Mouse (Mus musculus) neural tube, embryonic 14.5 days (tissue): ENCODE results near the gene Vps45. TPM values are rescaled to one million over a fixed set of nuclear protein-coding genes. Genes with fewer than 3 reads are reported as not detected.
"Not testable (repeated sequence)": the region's sequence is repeated elsewhere in the genome, so short reads cannot be mapped to it uniquely, and the experiment has no call there.

Experiments used
- ATAC-seq: fragments of 200-750 bp; cut with Nextera tagmentation; 2 replicates; pipeline ENCODE4 v1.8.0; 2017; ENCODE audit warnings: low read depth, mild to moderate bottlenecking, moderate TSS enrichment, moderate library complexity
- H3K27ac ChIP-seq: fragments of 300-500 bp; sonication (generic); 2 replicates; pipeline ENCODE4 v1.5.1; 2014; ENCODE audit warnings: low read depth, mild to moderate bottlenecking, control low read depth, low read length, moderate library complexity, mixed read lengths
- H3K27me3 ChIP-seq: fragments of 300-500 bp; sonication (generic); 2 replicates; pipeline ENCODE4 v1.6.1; 2014; ENCODE audit warnings: low read length; ENCODE audit not compliant: control insufficient read depth, insufficient read depth
- H3K36me3 ChIP-seq: fragments of 300-500 bp; sonication (generic); 2 replicates; pipeline ENCODE4 v1.6.1; 2014; ENCODE audit warnings: low read length, mixed read lengths; ENCODE audit not compliant: control insufficient read depth, insufficient read depth
- H3K4me1 ChIP-seq: fragments of 300-500 bp; sonication (generic); 2 replicates; pipeline ENCODE4 v1.6.1; 2014; ENCODE audit warnings: low read length; ENCODE audit not compliant: control insufficient read depth, insufficient read depth
- H3K4me2 ChIP-seq: fragments of 300-500 bp; sonication (generic); 2 replicates; pipeline ENCODE4 v1.6.1; 2014; ENCODE audit warnings: mild to moderate bottlenecking, low read depth, low read length, control low read depth
- H3K4me3 ChIP-seq: fragments of 300-500 bp; sonication (generic); 2 replicates; pipeline ENCODE4 v1.5.1; 2014; ENCODE audit warnings: low read depth, low read length, control low read depth, mixed read lengths
- H3K9ac ChIP-seq: fragments of 300-500 bp; sonication (generic); replicated peaks from 2 replicates; pipeline ENCODE4 v1.6.1; 2014; ENCODE audit warnings: low read depth, mild to moderate bottlenecking, control low read depth, low read length, mixed read lengths
- H3K9me3 ChIP-seq: fragments of 300-500 bp; sonication (generic); 2 replicates; pipeline ENCODE4 v1.6.1; 2016; ENCODE audit warnings: low read length; ENCODE audit not compliant: control insufficient read depth
- WGBS: fragments of 180-500 bp; shearing (Covaris S2); extraction: QIAGEN DNeasy Blood & Tissue Kit; methylation state at CpG from one replicate; pipeline ENCODE4 v1.1.7; 2014; 5-methylcytosine and 5-hydroxymethylcytosine counted together
- polyA plus RNA-seq: library from polyadenylated mRNA; unstranded; fragments of >200 nt; fragmentation: Nextera tagmentation; extraction: Ambion mirVana; gene quantifications from 2 replicates; pipeline ENCODE4 v1.2.1, GENCODE M21; 2014

Gene Vps45
- polyA plus RNA-seq, 1 experiment from 2014 or later: 45.6 TPM

DNA sequence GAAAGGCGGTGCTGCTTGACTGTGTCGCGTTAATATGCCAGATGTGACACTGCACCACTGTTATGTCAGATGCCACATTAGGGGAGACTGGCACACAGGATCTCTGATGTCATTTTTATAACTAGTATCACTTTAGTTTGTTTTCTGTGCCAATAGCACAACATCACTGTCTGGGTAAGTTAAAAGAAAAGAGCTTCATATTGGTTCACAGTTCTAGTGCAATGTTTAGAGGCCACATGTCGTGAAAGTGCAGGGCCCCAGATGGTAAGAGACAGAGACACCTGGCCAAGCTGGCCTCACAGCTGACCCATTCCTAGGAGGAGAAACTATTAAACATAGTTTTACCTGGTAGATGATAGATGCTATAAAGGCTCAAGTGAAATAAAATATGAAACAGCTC lies 7.1 kb downstream of the Vps45 start:
- no peak for ATAC-seq
- Histone ChIP-seq H3K4me3 (no peak overlapping the region), H3K4me1 (no peaks in the 10 kb centered on the region), H3K27me3 (no peaks in the 10 kb centered on the region), H3K4me2 (no peak overlapping the region), H3K27ac (no peak overlapping the region), H3K9ac (no peak overlapping the region), H3K36me3 (peaks cover 14% of the 10 kb centered on the region; the same call in 1 of the 2 replicates), H3K9me3 (no peaks in the 10 kb centered on the region)
- WGBS: 77% methylated on average over 4 of the region's 4 CpGs

DNA sequence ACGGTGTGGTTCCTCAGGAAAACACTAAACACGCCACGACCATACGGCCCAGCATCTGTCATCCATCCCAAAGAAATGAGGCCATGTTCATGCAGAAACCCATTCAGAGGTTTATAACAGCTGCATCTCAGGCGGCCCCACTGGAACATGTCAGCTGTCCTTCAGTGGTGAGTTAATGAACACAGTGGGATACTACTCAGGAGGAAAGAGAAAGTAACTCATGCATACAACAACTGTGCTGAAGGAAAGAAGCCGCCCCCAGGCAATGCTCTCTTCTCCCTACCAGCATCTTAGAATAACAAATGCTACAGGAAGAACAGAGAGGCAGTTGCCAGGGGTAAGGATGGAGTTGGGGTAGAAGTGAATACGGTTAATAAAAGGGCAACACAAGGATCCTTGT lies 7.5 kb downstream of the Vps45 start:
- Histone ChIP-seq H3K4me2 (no peak overlapping the region), H3K9ac (no peak overlapping the region), H3K4me3 (no peak overlapping the region), H3K9me3 (no peaks in the 10 kb centered on the region), H3K27me3 (no peaks in the 10 kb centered on the region), H3K27ac (no peak overlapping the region), H3K36me3 (peaks cover 17% of the 10 kb centered on the region), H3K4me1 (no peaks in the 10 kb centered on the region)
- WGBS: 72% methylated on average over 7 of the region's 7 CpGs
- ATAC-seq: no peak

GRCm38 (mm10) chr3:96044559-96044958 lies 13.7 kb downstream of the Vps45 start:
- not testable (repeated sequence) for H3K4me3 ChIP-seq, H3K4me1 ChIP-seq, ATAC-seq, H3K27me3 ChIP-seq, H3K4me2 ChIP-seq, H3K9me3 ChIP-seq, H3K9ac ChIP-seq, H3K27ac ChIP-seq
- WGBS: 87% methylated on average over 3 of the region's 3 CpGs
- peaks cover 24% of the 10 kb centered on the region for H3K36me3 ChIP-seq

GRCm38 (mm10) chr3:96043104-96043503 lies 15.2 kb downstream of the Vps45 start:
- no peak overlapping the region for H3K4me2 ChIP-seq
- no peaks in the 10 kb centered on the region for H3K9me3 ChIP-seq
- no peak overlapping the region for H3K27ac ChIP-seq
- no peak overlapping the region for H3K4me3 ChIP-seq
- H3K27me3 ChIP-seq: no peaks in the 10 kb centered on the region
- ATAC-seq: no peak
- 95% methylated on average over 1 of the region's 1 CpGs for WGBS
- no peaks in the 10 kb centered on the region for H3K4me1 ChIP-seq
- H3K9ac ChIP-seq: no peak overlapping the region
- peaks cover 21% of the 10 kb centered on the region for H3K36me3 ChIP-seq

DNA sequence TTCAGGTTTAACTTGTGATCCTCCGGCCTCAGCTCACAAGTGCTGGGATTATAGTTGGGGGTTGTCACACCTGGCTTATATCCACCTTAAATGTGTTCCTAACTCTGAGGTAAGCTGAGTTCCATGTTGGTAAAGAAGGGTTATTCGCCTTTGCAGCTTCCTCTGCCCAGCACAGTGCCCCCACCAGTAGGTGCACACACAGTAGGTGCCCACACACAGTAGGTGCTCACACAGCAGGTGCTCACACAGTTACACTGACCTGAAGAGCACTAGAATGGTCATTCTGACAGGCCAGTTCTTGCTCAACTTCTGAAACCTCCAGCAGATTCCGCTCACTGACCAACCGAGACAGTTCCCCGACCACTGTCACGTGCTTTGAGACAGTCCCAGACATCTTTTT lies 17.2 kb downstream of the Vps45 start:
- no peak overlapping the region for H3K27ac ChIP-seq
- H3K4me3 ChIP-seq: no peak overlapping the region
- no peak overlapping the region for H3K4me2 ChIP-seq
- H3K27me3 ChIP-seq: no peaks in the 10 kb centered on the region
- no peaks in the 10 kb centered on the region for H3K4me1 ChIP-seq
- 97% methylated on average over 6 of the region's 6 CpGs for whole genome bisulfite sequencing
- H3K9ac ChIP-seq: no peak overlapping the region
- H3K36me3 ChIP-seq: peaks cover 17% of the 10 kb centered on the region
- ATAC-seq: no peak
- H3K9me3 ChIP-seq: no peaks in the 10 kb centered on the region

DNA sequence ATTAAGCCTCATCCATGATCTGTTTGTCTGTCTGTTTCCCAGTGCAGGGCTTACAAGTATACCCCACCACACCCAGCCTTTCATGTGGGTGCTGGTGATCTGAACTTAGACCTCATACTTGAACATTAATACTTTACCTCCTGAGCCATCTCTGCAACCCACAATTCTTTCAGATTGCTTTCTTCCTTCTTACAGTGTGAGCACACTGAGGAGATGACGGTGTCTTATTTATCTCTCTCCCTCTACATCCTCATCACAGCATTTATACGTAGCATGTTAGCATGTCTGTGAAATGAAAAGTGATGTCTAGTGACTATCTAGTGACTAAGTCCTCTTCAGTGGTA lies 17.6 kb downstream of the Vps45 start:
- 98% methylated on average over 2 of the region's 2 CpGs for WGBS
- no peak for ATAC-seq
- H3K27me3 ChIP-seq: no peaks in the 10 kb centered on the region

GRCm38 (mm10) chr3:96039857-96040662 lies 18.2 kb downstream of the Vps45 start:
- H3K9ac ChIP-seq: no peak overlapping the region
- H3K4me1 ChIP-seq: no peaks in the 10 kb centered on the region
- H3K9me3 ChIP-seq: no peaks in the 10 kb centered on the region
- no peak overlapping the region for H3K27ac ChIP-seq
- ATAC-seq: no peak
- H3K36me3 ChIP-seq: peaks cover 6% of the 10 kb centered on the region; the same call in 1 of the 2 replicates
- H3K4me2 ChIP-seq: no peak overlapping the region
- no peak overlapping the region for H3K4me3 ChIP-seq
- WGBS: 80% methylated on average over 9 of the region's 9 CpGs
- H3K27me3 ChIP-seq: no peaks in the 10 kb centered on the region

More for the DNA sequence above, 17.6 kb downstream of the Vps45 start:
- Histone ChIP-seq H3K4me1 (no peaks in the 10 kb centered on the region), H3K4me2 (no peak overlapping the region), H3K9ac (no peak overlapping the region), H3K27ac (no peak overlapping the region), H3K4me3 (no peak overlapping the region), H3K9me3 (no peaks in the 10 kb centered on the region), H3K36me3 (peaks cover 12% of the 10 kb centered on the region)

DNA sequence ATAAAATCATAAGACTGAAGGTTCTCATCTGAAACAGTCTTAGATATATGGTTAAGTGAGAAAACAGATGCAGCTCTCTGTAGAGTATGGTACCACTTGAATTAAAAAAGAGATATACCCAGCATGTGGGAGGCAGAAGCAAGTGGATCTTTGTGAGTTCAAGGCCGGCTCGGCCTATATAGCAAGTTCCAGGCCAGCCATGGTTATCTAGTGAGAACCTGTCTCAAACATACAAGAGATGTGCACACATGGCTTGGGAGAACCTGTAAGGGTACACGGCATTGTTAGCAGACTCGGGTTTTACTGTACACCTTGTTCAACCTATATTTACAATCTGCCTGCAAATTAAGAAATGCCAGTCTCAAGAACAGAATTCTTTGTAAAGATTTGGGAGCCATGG lies 19.4 kb downstream of the Vps45 start:
- Histone ChIP-seq H3K9me3 (no peaks in the 10 kb centered on the region), H3K9ac (no peak overlapping the region), H3K27me3 (no peaks in the 10 kb centered on the region), H3K4me2 (no peak overlapping the region), H3K4me3 (no peak overlapping the region), H3K4me1 (no peaks in the 10 kb centered on the region), H3K27ac (no peak overlapping the region), H3K36me3 (0 out of 2 replicates have a peak, but pooled peaks cover 5% of the 10 kb centered on the region)
- no peak for ATAC-seq
- WGBS: 97% methylated on average over 4 of the region's 4 CpGs

GRCm38 (mm10) chr3:96038156-96038555 lies 20.1 kb downstream of the Vps45 start:
- WGBS: 84% methylated on average over 5 of the region's 5 CpGs
- Histone ChIP-seq H3K9me3 (no peaks in the 10 kb centered on the region), H3K27me3 (no peaks in the 10 kb centered on the region), H3K9ac (no peak overlapping the region), H3K36me3 (0 out of 2 replicates have a peak, but pooled peaks cover 5% of the 10 kb centered on the region), H3K4me3 (no peak overlapping the region), H3K4me1 (no peaks in the 10 kb centered on the region), H3K4me2 (no peak overlapping the region), H3K27ac (no peak overlapping the region)
- ATAC-seq: no peak
